Mouse (Mus musculus) liver, adult 2 months (tissue): ENCODE results near the gene Naf1.

Experiments
- CTCF ChIP-seq: fragments of 200-500 bp; IDR thresholded peaks from 2 replicates; pipeline ENCODE4 v1.5.1; 2011; ENCODE audit warnings: low read depth, low read length, control low read depth
- POLR2A ChIP-seq: fragments of 200-500 bp; IDR thresholded peaks from 2 replicates; pipeline ENCODE4 v1.6.1; 2011; ENCODE audit warnings: low read length, control low read depth; ENCODE audit not compliant: insufficient read depth; ENCODE audit errors: extremely low read depth

DNA sequence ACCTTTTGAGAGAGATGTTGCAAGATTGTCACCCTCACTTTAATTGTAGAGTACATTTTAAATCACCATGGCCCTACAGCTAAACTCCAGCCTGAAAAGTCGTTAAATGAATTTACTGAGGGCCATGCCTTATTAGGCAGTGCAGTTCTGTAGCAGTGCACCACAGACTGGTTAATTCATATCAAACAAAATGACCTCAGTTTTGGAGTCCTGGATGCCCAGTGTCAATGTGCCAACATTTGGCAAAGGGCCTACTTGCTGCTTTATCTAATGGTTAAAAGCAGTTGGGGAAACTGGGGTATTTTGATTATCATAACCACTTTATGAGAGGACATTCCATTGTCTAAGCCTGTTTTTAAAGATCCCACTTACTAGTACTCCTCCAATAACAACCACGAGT lies 31.9 kb downstream of the Naf1 start:
- TF ChIP-seq POLR2A (no peak), CTCF (no peak)
